Mouse (Mus musculus) cerebellum, adult 9-11 months (tissue): ENCODE data around the gene Fip1l1.

Experiments used
- DNase-seq: peaks from one replicate; pipeline ENCODE4 v3.0.0; 2022

Gene Fip1l1

DNA sequence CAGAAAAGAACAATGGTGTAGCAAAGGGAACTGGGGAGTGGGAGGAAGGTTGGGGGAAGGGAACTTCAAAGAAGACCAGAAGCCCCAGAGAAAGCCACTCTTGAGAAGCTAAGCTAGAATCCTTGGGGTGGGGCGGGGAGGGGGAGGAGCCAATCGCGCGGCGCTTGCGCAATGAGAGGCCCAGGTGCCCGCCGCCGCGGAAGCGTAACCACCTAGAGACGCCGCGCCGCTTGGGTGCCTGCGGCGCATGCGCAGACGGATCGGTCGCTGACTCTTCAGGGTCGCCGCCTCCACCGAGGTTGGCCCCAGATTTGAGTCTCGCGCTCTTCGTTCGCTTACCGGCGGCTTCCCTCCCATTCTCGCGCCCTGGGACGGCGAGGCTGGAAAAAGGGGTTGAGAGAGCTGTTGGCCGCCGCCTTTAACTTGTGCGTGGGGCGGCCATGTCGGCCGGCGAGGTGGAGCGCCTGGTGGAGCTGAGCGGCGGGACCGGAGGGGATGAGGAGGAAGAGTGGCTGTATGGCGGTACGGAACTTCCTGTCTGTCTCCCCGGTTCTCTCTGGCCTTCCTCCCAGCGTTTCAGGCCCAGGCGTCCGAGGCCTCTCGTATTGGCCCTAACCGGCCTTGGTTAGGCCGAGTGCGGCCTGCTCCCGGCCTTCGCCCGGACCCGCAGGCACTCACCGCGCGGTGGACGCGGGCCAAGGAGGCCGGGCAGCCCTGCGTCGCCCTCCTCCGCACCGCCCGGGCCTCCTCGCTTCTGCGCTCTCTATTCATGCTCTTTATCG lies at the start of gene Fip1l1:
Gene Fip1l1, plus strand, starts transcription at position 210 of the 782 bp plus-strand sequence.
- peak; percentile 91 for DNase-seq

DNA sequence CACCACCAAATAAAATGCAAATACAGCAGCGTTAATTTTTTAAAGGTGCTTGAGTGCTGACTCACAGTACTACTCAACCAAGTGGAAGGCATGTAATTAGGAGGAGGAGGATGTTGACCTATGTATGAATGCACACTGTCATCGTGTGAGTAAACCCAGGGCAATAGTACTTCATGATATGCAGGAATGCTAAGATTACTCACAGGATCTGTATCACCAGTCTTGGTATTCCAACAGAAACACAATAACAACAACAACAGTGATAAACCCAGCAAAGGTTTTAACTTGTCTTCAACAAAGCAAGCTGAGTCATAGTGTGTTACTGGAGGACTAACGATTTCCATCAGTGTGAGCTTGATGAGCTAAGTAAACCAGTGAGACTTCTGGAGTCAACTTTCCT lies 42.5 kb upstream of the Fip1l1 start:
- DNase-seq, result no peak

DNA sequence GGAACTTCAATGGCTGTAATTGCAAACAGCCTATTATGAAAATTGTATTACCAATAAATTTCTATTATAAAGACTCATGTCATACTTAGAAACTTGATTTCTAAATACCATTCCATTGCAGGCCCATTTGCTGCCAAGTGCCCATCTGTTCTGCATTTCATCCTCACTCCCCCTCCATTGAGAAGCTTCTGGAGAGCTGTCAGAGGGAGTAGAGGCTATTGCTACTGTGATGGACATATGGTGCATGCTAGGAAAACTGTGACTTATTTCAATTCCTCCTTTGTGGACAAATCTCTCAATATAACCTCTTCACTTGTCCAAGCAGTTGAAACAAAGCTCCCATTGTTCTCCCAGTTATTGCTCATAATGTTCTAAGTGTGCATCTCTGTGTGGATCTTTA lies 23.6 kb upstream of the Fip1l1 start:
- DNase-seq, result peak; percentile 66

DNA sequence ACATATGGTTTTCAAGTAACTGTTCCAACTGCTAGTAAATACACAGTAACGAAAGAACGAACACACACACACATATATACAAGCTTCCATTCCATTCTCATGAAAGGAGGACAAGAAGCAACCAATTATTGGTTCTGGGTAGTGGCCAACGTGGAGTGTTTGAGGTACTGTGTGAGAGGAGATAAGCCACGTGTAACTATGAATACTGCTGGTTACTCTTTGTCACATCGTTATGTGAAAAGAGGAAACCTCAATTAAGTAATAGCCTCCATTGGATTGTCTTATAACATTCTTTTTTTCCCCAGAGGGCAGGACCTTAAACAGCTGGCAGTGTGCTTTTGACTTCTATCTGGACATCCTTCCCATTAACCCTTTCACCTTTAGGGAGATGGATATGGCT lies 8.2 kb upstream of the Fip1l1 start:
- no peak for DNase-seq

DNA sequence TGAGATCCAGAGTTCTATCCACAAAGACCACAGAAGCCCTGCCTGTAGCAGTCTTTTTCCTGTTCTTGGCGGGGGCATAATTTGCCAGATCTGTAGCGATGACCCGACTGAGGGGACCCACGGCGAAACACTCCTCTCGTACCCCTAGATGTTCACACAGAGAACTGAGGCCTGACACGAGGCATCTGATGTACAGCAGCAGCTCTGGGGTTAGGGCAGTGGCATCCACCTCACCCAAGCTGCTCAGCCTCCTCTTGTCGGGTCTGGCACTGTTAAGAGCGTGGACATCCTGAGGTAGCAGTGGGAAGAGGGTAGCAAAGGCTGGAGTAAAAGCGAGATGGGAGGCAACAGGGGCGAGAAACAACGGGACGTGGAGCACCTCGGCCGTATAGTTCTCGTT lies 4.5 kb upstream of the Fip1l1 start:
- DNase-seq, result no peak

DNA sequence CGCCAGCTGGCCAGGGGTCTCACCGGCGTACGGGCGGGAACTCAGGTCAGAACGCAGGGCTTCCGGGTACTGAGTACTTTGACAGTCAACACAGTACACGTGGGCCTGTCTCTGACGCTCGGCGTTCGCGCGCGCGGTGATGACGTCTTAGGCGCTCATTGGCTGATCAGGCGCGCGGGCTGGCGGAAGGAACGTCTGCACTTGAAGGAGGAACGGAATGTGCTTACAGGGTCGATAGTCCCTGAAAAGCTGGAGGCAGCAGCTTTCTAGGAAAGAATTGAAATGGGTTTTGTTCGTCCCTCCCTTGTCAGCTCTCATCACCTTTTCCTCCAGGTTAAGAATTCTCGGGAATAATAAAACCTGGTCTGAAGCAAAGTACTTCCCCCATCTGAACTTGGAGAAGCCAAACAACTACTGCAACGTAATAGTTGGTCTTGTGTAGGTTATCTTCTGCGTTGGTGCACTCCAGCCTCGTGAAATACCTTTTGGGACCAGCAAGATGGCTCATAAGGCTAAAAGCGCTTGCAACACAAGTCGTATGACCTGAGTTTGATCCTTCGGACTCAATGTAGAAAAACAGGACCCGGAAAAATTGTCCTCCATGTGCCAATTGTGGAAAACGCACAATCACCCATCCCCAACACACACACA lies 3.5 kb upstream of the Fip1l1 start, which contains the start of gene Scfd2:
Gene Scfd2, minus strand, starts transcription at position 130 of the 651 bp plus-strand sequence.
- peak; percentile 95 for DNase-seq

DNA sequence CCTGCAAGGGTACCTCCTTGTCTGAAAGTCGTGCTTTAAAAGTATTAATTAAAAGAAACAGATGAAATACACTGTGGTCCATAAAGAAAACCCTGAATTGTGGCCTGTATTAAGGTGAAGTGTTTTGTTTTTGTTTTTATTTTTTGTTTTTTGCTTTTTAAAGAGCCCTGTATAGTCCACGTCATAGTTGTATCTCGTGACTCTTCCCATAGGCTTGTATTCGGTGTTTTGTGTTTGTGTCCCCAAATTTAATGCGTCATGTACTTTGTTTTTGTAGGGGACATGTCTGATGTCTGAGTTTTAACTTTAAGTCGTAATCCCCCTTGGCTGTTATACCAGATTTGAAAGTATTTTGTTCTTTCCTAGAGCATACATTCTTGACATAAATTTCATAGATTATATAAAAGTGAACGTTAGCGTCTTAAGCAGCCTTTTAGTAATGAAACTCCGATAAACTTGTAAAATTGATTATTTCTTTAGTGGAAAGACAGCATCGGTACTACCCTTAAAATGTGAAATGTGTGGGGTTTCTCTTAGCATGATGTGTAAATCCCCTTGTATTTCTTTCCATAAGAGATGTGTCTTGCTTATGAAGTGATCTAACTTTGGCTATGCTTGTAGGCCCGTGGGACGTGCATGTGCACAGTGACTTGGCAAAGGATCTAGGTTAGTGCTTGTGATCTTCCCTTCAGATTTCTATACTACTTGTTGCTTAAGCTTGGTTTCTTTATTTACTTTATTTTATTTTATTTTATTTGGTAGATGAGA lies 1.1 kb downstream of the Fip1l1 start:
- DNase-seq, result no peak

DNA sequence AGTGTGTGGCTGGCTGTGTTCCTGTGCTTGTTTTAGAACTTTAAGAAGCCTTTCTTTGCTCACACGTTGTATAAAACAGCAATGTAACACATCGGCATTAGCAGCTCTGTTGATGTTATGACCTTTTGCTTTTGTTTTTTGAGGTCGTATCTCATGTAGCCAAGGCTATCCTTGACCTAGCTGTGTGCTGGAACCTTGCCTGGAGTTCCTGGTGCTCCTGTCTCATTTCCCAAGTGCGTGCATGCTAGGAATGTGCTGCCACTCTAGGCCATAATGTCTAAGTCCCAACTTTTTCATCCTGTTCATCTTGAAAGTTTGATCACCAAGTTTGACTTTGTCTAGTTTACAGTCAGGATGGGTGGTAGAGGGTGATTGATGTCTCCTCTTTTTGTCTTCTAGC lies 10.4 kb downstream of the Fip1l1 start:
- no peak for DNase-seq

DNA sequence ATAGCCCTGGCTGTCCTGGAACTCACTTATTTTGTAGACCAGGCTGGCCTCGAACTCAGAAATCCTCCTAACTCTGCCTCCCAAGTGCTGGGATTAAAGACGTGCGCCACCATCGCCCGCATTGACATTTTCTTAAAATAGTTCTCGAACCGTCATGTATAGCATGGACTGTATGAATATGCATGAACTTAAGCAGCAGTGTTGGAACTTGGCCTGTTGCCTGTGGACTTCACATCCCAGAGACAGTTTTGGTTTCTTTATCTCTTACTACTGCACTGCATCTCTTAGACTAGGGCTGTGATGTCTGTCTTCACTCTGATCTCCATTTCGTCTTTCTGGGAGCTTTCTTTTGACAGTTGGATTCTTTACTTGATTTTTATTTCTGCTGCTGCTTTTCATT lies 14.3 kb downstream of the Fip1l1 start:
- no peak for DNase-seq

DNA sequence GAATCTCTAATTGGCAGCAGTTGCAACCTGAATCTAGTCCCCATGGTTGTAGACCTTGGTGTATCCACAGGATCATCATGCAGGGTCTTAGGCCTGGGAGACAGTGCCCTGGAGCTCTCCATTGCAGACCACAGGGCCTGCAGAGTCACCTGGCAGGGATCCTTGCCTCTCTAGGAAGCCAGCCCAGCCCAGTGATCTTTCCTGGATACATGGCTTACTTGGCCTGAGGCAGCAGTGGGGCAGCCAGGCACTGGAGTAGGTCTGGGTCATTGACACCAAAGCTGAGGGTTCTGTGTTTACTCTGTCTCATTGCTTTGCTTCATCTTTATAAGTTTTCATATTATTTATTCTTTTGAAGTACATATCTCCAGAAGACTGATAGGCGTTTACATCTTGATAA lies 25.9 kb downstream of the Fip1l1 start:
- no peak for DNase-seq

DNA sequence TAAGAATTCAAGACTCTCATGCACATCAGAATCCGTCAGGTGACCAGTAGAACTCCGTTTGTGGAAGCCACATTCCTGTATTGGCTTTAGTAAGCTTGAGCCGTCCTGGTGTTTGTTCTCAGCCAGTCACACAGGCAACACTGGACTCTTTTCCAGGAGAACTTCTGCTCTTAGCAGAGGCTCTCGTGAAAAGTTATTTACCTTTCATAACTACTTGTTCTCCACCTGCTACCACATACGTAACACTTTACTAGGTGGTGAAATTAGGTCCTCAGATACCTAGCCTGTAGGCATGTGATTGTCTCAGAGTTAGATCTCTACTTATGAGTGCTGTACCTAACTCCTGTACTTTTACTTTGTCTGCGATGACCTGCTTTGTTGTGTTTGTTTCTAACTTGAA lies 36.5 kb downstream of the Fip1l1 start:
- no peak for DNase-seq

DNA sequence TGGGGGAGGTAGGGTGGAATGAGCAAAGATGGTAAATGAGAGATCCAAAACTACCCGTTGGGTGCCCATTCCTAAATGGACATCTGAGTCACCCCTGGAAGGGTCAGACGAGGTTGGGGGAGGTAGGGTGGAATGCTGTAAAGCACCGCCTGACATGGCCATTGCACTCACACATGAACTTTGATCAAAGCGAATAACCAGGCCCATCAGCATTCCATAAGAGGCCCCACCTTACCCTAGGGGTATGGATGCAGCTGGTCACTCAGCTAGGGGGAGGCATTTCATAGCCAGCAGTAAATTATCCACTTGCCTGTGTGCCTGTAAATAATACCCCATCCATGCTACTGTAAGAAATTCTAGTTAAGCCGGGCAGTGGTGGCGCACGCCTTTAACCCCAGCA lies 53.9 kb downstream of the Fip1l1 start:
- no peak for DNase-seq

DNA sequence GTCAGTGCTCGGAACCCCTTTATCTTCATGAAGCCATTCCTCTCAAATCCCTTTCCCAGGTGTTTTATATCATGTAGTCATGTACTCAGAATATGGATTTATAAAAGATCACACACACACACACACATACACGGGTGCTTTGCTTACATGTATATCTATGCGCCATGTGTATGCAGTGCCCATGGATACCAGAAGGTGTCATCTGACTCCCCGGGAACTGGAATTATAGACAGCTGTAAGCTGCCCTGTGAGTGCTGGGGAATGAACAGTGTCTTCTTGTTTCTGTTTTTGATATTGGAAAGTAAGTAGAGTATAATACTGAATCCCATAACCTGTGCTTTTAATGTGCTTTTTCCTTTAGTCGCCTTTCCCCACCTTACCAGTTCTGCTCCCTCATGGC lies 56.2 kb downstream of the Fip1l1 start:
- DNase-seq, result no peak

DNA sequence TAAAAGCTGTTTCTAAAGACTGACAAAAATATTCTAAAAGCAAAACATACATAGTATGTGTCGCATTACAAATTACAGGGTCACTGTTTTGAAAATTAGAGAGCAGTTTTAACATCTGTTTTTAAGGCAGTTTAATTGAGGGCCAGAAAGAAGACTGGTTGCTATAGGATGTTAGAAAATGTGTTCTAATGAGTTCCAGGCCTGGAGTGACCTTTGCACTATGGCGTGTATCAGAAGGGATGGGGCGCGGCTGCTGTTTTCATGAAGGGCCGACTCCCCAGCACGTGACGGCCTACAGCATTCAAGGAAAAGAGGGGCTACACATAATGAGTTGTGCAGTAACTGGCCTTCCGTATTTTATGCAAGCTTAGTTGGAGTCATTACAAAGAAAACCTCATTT lies 57.9 kb downstream of the Fip1l1 start:
- no peak for DNase-seq

DNA sequence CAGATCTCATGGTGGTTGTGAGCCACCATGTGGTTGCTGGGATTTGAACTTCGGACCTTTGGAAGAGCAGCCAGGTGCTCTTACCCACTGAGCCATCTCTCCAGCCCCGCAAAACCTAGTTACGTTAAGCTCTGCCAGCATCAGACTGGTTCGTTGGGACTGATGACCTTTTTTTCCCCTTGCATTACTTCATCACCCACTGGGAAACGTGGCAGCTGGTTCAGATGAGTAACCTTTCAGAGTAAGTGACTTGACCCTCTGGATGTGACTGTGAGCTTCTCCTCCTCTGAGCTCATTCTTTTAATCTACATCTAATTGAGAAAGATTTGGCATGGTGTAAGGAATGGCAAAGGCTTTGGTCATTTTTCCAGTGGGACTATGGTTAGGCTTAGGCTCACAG lies 64.8 kb downstream of the Fip1l1 start:
- DNase-seq, result no peak

DNA sequence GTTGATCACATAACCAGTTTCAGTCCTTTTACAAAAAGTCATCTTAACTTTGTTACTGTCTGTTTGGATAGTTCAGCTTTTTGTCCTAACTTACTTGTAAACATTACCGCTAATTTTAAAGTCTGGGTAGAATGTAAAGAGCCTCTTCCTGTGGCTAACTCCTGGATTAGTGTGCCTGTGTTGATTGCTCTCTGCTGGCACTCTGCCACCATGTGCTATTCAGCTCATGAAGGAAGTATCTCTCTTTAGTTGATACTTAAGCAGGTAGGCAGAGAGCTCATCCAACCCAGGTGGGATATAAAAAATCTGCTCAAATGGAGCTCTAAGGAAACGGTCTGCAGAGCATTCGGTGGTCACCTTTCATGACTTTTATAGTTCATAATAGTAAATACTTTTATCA lies 65.9 kb downstream of the Fip1l1 start:
- no peak for DNase-seq

DNA sequence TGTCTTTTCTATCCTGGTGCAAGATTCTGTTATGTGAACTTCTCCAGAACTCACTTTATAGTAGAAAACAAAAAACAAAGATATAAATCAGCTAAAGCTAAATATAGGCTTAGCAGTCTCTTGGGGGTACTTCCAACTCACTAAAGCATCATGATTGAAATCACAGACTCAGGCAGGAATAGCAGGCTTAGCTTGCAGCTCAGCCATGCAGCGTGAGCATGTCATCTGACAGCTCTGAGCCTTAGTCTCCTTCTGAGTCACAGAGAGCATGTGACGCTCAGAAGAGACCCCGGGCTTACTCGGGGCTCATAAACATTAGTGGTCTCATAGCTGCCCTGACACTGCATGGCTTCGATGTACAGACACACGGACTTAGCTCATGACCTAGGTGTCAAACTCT lies 66.7 kb downstream of the Fip1l1 start:
- no peak for DNase-seq

DNA sequence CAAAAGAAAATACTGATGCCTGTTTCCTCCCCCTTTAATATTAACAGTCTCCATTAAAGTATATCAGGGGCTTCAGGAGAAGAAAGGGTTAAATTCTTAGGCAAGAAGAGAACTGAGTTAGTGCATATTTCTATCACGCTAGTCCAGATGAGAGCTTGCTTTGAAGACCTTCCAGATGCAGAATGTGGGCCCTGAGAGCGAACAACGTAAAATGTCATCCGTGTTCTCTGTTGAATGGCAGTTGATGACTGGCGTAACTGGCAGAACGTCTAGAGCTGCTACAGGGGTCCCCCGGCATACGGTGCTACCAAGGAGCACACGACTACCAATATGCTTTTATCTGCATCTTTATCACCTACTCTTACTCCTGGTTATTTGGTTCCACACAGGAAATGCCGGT lies 67.1 kb downstream of the Fip1l1 start:
- DNase-seq, result no peak

DNA sequence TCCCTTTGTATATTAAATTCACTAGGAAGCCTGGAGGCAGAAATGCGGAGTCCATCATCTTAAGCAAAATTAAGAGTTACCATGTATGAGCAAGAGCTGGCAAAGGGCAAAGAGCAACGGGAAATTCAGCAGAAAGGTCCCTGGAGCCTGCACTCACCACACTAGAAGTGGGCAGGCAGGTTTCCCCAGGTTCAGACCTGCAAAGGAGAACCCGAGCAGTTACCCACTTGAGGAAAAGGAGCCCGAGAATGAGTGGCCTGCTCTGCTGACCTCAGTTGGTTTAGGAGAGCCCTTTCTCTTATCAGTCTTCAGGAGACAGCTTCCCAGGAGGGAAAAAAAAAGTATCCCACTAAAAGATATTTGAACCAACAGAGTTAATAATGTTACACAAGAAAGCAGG lies 68.1 kb downstream of the Fip1l1 start:
- no peak for DNase-seq

DNA sequence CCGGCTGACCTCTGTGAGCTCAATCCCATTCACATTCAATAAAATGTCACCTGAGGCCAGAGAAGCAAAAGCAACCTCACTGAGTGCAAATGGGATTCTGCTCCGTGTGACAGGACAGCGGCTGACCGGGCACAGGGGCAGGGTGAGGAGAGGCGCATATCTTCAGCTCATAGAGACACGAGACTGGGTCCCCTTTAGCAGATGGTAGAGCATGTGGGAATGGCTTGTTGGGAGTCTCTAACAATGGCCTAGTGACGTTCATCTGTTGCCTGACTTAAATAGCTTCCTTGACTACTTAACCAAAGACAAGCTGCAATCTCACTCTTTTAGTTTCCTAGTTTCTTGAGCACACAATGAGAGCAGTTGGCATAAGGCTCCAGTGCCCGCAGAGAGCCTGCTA lies 71.0 kb downstream of the Fip1l1 start:
- DNase-seq, result no peak

DNA sequence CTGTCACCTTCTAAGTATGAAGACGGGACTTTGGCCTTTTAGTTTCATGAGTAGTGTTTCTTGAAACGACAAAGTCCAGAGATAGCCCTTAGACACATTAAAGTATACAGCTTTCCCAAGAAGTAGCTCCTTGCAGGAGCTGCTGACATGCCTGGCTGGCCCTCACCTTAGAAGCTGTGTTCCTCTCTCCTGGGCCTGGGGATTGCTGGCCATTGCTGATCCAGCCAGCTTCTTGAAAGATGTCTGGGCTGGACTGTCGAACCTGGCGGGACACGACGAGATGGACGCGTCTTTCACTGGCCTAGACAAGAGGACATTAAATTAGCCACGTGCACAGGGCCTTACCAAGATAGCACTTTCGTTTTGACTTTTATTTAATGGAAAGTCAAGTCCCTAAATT lies 75.3 kb downstream of the Fip1l1 start:
- DNase-seq, result no peak

DNA sequence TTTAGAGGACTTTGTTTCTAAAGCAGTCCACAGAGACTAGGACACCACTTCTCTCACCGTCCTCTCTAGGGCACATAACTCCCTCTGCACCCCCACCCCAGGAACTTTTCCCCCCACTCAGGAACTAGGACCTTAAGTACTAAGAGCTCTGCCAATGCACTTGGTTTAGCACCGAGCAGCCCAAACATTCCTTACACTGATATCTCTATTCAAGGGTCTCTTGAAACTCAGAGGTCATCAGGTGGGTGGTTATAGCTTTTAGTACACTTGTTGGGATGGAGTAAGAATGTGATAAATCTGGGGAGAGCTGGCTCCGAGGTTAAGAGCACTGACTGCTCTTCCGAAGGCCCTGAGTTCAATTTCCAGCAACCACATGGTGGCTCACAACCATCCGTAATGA lies 77.5 kb downstream of the Fip1l1 start:
- no peak for DNase-seq

DNA sequence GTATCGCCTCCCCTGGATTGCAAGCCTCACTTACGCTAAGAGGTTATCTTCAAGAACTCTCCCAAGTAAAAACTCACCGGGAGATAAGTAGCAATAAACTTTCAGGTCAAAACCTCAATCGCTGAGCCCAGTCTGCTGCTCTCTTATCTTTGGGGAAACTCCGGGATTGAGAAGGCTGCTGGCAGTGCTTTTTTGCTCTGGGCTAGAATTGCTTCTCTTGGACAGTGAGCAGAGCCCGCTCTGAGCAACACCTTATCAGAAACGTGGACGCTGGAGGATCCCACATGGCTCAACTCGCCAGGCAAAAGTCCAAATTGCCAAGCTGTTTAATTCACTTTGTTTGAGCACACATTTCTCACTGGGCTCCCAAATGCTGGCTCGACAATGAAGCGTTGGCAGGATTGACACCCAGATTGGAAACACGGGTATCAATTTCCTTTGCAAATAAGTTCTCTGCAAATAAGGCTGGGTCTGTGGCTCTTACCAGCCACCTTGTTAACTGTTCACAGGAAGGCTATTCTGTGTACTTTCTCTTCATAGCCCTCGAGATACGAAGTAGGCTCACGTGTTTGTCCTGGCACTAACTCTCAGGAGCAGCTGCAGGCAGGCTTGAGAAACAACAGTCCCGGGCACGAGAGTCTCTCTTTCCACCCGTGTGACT lies 78.4 kb downstream of the Fip1l1 start:
- no peak for DNase-seq
